Mouse (Mus musculus) thymus, adult 2 months (tissue): Measurements from ENCODE around the gene Epop. TPM values are rescaled to one million over a fixed set of nuclear protein-coding genes. Genes with fewer than 3 reads are reported as not detected.

ENCODE experiments used
- DNase-seq: peaks from one replicate; pipeline ENCODE4 v3.0.0; 2021
- H3K27ac ChIP-seq: fragments of 200-500 bp; 2 replicates; pipeline ENCODE4 v1.5.1; 2012; ENCODE audit warnings: low read length, control low read depth; ENCODE audit not compliant: control insufficient read depth, insufficient read depth
- H3K27me3 ChIP-seq: fragments of 200-500 bp; 2 replicates; pipeline ENCODE4 v1.6.1; 2012; ENCODE audit warnings: mild to moderate bottlenecking, low read length, moderate library complexity, mixed read lengths; ENCODE audit not compliant: control insufficient read depth, insufficient read depth
- H3K36me3 ChIP-seq: fragments of 200-500 bp; 2 replicates; pipeline ENCODE4 v1.6.1; 2012; ENCODE audit warnings: mild to moderate bottlenecking, low read length, moderate library complexity; ENCODE audit not compliant: control insufficient read depth, insufficient read depth
- H3K4me1 ChIP-seq: fragments of 200-500 bp; replicated peaks from 2 replicates; pipeline ENCODE4 v1.6.1; 2012; ENCODE audit warnings: low read length; ENCODE audit not compliant: control insufficient read depth, insufficient read depth
- H3K4me3 ChIP-seq: fragments of 200-500 bp; 2 replicates; pipeline ENCODE4 v1.5.1; 2012; ENCODE audit warnings: mild to moderate bottlenecking, low read length, control low read depth, moderate library complexity; ENCODE audit not compliant: control insufficient read depth, insufficient read depth
- CTCF ChIP-seq: fragments of 200-500 bp; IDR thresholded peaks from 2 replicates; pipeline ENCODE4 v1.5.1; 2012; ENCODE audit warnings: mild to moderate bottlenecking, control low read depth, low read length, moderate library complexity, borderline replicate concordance; ENCODE audit not compliant: control insufficient read depth, poor library complexity, insufficient read depth; ENCODE audit errors: extremely low read depth
- POLR2A ChIP-seq: fragments of 200-500 bp; IDR thresholded peaks from 2 replicates; pipeline ENCODE4 v1.6.1; 2012; ENCODE audit warnings: mild to moderate bottlenecking, low read length, control low read depth, moderate library complexity; ENCODE audit not compliant: control insufficient read depth, poor library complexity, insufficient read depth; ENCODE audit errors: extremely low read depth
- WGBS: fragments of 180-500 bp; shearing (Covaris S2); methylation state at CpG from one replicate; pipeline ENCODE4 v1.1.7; 2018; 5-methylcytosine and 5-hydroxymethylcytosine counted together
- polyA plus RNA-seq: library from polyadenylated mRNA; depleted of rRNA; stranded (reverse); fragments of >200 nt; gene quantifications from 2 replicates; pipeline ENCODE4 v1.2.3, GENCODE M21; 2012

Epop gene
- polyA plus RNA-seq, 1 experiment: 5.6 TPM

- TF ChIP-seq POLR2A (no peak), CTCF (no peak)
- DNase-seq: peak; percentile 24
- Histone ChIP-seq H3K27me3 (peaks cover 15% of the 10 kb centered on the region), H3K27ac (no peak overlapping the region), H3K4me1 (peaks cover 11% of the 10 kb centered on the region), H3K36me3 (no peaks in the 10 kb centered on the region), H3K4me3 (peak overlapping the region; percentile 59)
- WGBS: 3% methylated on average over 105 of the region's 106 CpGs
These were observed 659 bp downstream of the Epop start for GRCm38 (mm10) chr11:97628568-97629518.

GRCm38 (mm10) chr11:97628303-97628567 is 1.3 kb downstream of the Epop start:
- peaks cover 15% of the 10 kb centered on the region for H3K27me3 ChIP-seq
- peaks cover 11% of the 10 kb centered on the region for H3K4me1 ChIP-seq
- no peak overlapping the region for H3K27ac ChIP-seq
- no peak overlapping the region for H3K4me3 ChIP-seq
- TF ChIP-seq CTCF: no peak
- TF ChIP-seq POLR2A: no peak
- H3K36me3 ChIP-seq: no peaks in the 10 kb centered on the region
- DNase-seq: no peak
- WGBS: 22% methylated on average over 28 of the region's 28 CpGs

DNA sequence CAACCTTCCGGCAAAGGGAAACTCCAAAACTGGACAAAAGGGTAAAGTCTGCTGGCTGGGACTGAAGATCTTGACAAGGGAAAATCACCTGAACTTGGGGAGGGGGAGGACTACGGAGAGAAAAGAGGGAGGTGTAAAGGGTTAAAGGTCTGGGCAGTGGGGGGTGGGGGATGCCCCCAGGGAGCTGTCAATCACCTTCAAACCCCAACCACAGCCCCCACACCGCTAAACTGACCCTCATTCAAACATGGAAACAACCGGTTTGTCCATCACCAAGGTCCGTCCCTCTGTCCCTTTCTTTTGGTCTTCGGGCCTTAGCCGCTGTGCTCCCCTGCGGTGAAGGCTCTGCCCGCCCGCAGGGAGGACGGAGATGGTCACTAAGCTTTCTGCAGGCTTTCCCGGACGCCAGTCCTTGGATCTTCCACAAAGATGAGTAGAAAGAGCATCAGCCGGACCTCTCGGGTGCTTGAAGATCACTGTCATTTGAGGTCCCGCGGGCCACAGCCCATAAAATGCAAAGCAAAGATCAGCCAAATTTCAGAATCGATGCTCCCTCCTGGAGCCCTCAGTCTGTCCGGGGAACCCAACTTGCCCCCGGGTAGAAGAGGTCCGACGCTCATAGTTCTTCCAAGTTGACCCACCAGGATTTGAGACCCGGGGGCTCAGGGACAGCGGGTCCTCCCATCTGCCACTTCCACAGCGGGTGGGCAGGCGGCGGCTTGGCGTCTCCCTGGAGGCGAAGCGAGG is 1.8 kb downstream of the Epop start:
- no peak for TF ChIP-seq POLR2A
- no peak for TF ChIP-seq CTCF
- Histone ChIP-seq H3K27ac (no peak overlapping the region), H3K36me3 (no peaks in the 10 kb centered on the region), H3K4me3 (no peak overlapping the region), H3K4me1 (peaks cover 11% of the 10 kb centered on the region), H3K27me3 (peaks cover 15% of the 10 kb centered on the region)
- 68% methylated on average over 30 of the region's 30 CpGs for WGBS
- no peak for DNase-seq

- DNase-seq: no peak
- Histone ChIP-seq H3K4me1 (peaks cover 11% of the 10 kb centered on the region), H3K4me3 (no peak overlapping the region), H3K27me3 (peaks cover 15% of the 10 kb centered on the region), H3K27ac (no peak overlapping the region), H3K36me3 (no peaks in the 10 kb centered on the region)
- 86% methylated on average over 10 of the region's 10 CpGs for WGBS
- no peak for TF ChIP-seq POLR2A
- no peak for TF ChIP-seq CTCF
These were observed 2.7 kb downstream of the Epop start for GRCm38 (mm10) chr11:97626850-97627249.

DNA sequence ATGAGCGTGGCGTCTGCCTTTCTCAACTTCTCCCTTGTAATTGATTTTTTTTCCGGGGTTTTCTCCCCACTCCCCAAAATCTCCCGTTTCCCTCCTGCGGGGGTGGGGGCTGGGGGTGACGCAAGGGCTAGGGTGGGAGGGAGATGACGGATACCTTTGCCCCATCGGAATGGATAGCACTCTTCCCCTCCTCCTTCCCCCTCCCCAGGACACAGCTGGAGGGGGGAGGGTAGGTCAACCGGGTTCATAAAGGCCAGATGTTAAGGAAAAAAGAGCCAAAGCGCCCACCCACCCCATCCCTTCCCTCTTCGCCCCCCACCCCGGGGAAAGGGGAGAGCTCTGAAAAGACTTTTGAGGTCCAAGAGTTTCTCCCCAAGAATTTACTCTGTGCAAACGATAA is 3.1 kb downstream of the Epop start:
- WGBS: 69% methylated on average over 13 of the region's 13 CpGs
- Histone ChIP-seq H3K4me3 (no peak overlapping the region), H3K36me3 (no peaks in the 10 kb centered on the region), H3K27ac (no peak overlapping the region), H3K27me3 (peaks cover 15% of the 10 kb centered on the region), H3K4me1 (peaks cover 11% of the 10 kb centered on the region)
- DNase-seq: no peak
- TF ChIP-seq CTCF: no peak
- TF ChIP-seq POLR2A: no peak

GRCm38 (mm10) chr11:97625551-97625950 is 4.0 kb downstream of the Epop start:
- H3K27me3 ChIP-seq: peaks cover 15% of the 10 kb centered on the region
- WGBS: 38% methylated on average over 5 of the region's 5 CpGs
- no peaks in the 10 kb centered on the region for H3K36me3 ChIP-seq
- TF ChIP-seq POLR2A: no peak
- TF ChIP-seq CTCF: no peak
- H3K4me3 ChIP-seq: no peak overlapping the region
- DNase-seq: no peak
- peaks cover 11% of the 10 kb centered on the region for H3K4me1 ChIP-seq
- no peak overlapping the region for H3K27ac ChIP-seq

DNA sequence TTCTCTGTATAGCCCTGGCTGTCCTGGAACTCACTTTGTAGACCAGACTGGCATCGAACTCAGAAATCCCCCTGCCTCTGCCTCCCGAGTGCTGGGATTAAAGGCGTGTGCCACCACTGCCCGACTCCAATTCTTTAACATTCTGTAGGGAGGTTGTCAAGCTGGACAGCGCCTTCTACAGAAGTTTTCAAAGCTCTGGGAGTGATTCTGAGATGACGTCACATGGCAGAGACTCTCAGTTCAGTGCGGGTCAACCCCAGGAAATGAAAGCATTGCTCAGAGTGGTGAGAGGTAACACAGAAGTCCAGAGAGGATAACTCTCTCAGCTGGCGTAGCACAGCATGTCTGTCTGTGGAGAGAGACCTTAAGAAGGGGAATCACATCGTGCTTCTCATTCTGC is 6.3 kb downstream of the Epop start:
- Histone ChIP-seq H3K36me3 (no peaks in the 10 kb centered on the region), H3K4me3 (no peak overlapping the region), H3K4me1 (no peaks in the 10 kb centered on the region), H3K27ac (no peak overlapping the region), H3K27me3 (peaks cover 2% of the 10 kb centered on the region; the same call in 1 of the 2 replicates)
- WGBS: 47% methylated on average over 9 of the region's 9 CpGs
- DNase-seq: no peak
- TF ChIP-seq CTCF: no peak
- no peak for TF ChIP-seq POLR2A
